Mouse (Mus musculus): ENCODE data around the gene Gm17606. TPM values are rescaled to one million over a fixed set of nuclear protein-coding genes. Genes with fewer than 3 reads are reported as not detected.

Gm17606 gene
- polyA plus RNA-seq, 1 experiment from 2014 or later: not detected

DNA sequence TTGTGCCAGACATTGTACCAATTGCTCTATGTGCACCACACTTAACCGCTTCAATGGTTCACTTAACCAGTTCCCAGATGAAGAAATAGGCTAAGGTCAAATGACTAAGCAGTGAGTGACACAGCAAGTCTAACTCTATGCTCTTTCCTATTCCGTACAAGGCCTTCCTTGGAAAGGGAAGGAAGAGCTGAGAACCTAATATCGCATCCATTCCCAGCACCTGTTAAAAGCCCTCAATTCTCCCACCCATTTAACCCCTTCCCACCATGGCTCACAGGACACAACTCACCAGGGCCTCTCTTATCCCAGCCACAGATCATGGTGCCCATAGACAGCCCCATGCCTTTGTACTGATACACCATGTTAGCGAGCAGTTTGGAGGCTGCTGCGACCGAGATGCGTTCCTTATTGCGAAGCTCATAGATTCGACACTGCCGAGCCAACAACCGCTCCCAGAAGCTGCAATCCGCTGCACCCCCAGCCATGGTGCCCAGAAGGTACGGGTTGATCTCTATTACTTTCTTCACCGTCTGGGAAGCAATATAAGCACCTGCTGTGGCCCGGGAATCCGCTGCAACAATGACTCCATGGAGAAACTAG, 24.4 kb upstream of the Gm17606 start:
- Histone ChIP-seq H3K27ac (replicated peaks; ENCODE audit: low read depth, low read length) (no peak overlapping the region), H3K27me3 (replicated peaks; ENCODE audit: control insufficient read depth, insufficient read depth, low read length) (no peaks in the 10 kb centered on the region), H3K9me3 (ENCODE audit: control insufficient read depth, low read length) (no peaks in the 10 kb centered on the region), H3K9ac (ENCODE audit: low read depth, low read length) (no peak overlapping the region), H3K4me3 (ENCODE audit: low read depth, low read length) (0 out of 2 replicates have a peak overlapping the region, but pooled peaks have one; percentile 60), H3K4me1 (ENCODE audit: control insufficient read depth, insufficient read depth, low read length) (peaks cover 5% of the 10 kb centered on the region; the same call in 1 of the 2 replicates), H3K4me2 (ENCODE audit: low read depth, low read length) (no peak overlapping the region; the same call in 1 of the 2 replicates), H3K36me3 (ENCODE audit: control insufficient read depth, insufficient read depth, low read length) (peaks cover 42% of the 10 kb centered on the region)
- ATAC-seq (ENCODE audit: low read depth) (no peak), DNase-seq (ENCODE audit: low spot score) (no peak)
- 91% methylated on average over 16 of the region's 16 CpGs for WGBS

DNA sequence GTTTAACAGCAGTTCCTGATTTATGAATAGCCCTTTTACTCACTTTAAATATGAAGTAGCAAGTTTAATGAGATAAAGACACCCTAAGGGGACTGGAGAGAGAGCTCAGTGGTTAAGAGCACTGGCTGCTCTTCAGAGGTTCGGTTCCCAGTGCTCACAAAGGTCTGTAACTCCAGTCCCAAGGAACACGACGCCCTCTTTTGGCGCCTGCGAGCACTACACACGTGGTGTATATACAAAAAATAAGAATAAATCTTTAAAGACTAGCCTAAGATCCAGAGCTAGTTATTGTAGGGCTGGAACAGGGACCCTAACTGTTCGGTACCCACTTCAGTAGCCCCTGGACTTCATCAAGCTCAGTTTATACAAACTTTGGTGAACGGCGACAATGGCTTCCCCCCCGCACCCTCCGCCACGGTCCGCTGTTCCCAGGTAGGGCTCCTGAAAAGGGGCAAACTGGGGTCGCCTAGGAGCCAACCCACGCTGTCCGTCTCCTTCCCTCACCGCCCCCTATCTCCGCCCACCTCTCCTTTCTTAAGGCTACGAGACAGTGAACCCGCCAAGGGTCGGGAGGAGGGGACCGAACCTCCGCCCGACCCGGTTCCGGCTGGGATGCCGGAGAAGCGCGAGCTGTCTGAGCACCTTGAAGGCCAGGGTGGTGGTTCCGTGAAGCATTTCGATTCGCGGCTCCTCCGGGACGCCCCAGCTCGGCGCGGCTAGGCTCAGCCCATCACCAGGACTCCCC, 23.4 kb upstream of the Gm17606 start:
- H3K9me3 ChIP-seq (ENCODE audit: control insufficient read depth, low read length): no peaks in the 10 kb centered on the region
- DNase-seq (ENCODE audit: low spot score): no peak
- ATAC-seq (ENCODE audit: low read depth): peak; percentile 41
- no peaks in the 10 kb centered on the region for H3K27me3 ChIP-seq (replicated peaks; ENCODE audit: control insufficient read depth, insufficient read depth, low read length)
- H3K9ac ChIP-seq (ENCODE audit: low read depth, low read length): peak overlapping the region; percentile 78
- peaks cover 34% of the 10 kb centered on the region for H3K36me3 ChIP-seq (ENCODE audit: control insufficient read depth, insufficient read depth, low read length)
- peak overlapping the region; percentile 75 for H3K4me2 ChIP-seq (ENCODE audit: low read depth, low read length)
- peak overlapping the region; percentile 60 for H3K4me3 ChIP-seq (ENCODE audit: low read depth, low read length)
- H3K4me1 ChIP-seq (ENCODE audit: control insufficient read depth, insufficient read depth, low read length): peaks cover 5% of the 10 kb centered on the region; the same call in 1 of the 2 replicates
- peak overlapping the region; percentile 81 for H3K27ac ChIP-seq (replicated peaks; ENCODE audit: low read depth, low read length)
- WGBS: 2% methylated on average over 27 of the region's 38 CpGs

DNA sequence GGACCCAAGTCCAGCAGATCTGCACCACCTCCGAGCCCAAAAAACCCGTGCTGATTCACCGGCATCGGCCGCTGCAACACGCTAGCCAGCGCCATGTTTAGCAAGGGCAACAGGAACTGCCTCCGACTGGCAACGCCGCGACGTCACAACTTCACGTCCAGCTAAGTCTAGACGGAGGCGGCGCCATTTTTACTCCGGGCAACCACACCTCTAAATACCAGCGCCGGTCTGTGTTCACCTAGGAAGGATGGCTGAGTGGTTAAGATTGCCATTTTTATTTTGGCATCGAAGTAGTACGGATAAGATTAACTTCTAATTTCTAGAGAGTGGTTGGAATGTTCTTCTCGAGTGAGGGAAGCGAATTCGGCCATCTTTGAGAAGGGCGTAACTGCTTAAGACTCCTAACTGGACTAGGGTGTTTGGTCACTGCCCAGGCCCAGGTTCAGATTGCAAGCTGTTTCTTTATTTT, 22.8 kb upstream of the Gm17606 start, which contains the start of gene Psmb5:
Gene Psmb5 (minus strand): TSS at position 126 of the 469 bp plus-strand sequence.
- Histone ChIP-seq H3K9ac (ENCODE audit: low read depth, low read length) (peak within 1 kb of the TSS; percentile 78), H3K9me3 (ENCODE audit: control insufficient read depth, low read length) (no peaks in the 10 kb centered on the region), H3K36me3 (ENCODE audit: control insufficient read depth, insufficient read depth, low read length) (peaks cover 29% of the 10 kb centered on the region), H3K4me2 (ENCODE audit: low read depth, low read length) (peak within 1 kb of the TSS; percentile 75), H3K27ac (replicated peaks; ENCODE audit: low read depth, low read length) (peak within 1 kb of the TSS; percentile 81), H3K4me1 (ENCODE audit: control insufficient read depth, insufficient read depth, low read length) (peaks cover 5% of the 10 kb centered on the region; the same call in 1 of the 2 replicates), H3K27me3 (replicated peaks; ENCODE audit: control insufficient read depth, insufficient read depth, low read length) (no peaks in the 10 kb centered on the region), H3K4me3 (ENCODE audit: low read depth, low read length) (peak within 1 kb of the TSS; percentile 60)
- ATAC-seq (ENCODE audit: low read depth): peak; percentile 93
- DNase-seq (ENCODE audit: low spot score): peak; percentile 98
- under 1% methylated on average over 20 of the region's 25 CpGs for WGBS

DNA sequence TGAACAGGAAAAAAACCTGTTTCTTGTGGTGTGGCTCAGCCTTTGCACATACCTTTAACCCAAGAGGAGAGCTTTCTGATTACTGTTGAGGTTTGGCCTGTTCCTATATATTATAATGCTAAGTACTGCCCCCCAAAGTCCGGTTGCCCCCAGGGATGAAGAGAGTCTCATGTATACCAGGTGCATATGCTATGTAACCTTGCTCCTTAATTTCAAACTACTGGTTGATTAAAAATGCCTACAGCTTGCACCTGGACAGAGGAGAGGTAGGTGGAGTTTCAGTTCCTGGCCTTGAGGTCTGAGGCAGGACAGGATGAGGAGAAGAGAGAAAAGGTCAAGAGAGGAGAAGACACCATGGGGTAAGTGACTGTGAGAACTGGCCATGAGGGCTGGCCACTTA, 19.6 kb upstream of the Gm17606 start, which contains the start of gene Psmb11:
Gene Psmb11 (plus strand): TSS at position 301 of the 400 bp plus-strand sequence.
- 83% methylated on average over 1 of the region's 1 CpGs for WGBS
- Histone ChIP-seq H3K4me3 (ENCODE audit: low read depth, low read length) (no peak within 1 kb of the TSS), H3K9ac (ENCODE audit: low read depth, low read length) (no peak within 1 kb of the TSS), H3K27ac (replicated peaks; ENCODE audit: low read depth, low read length) (no peak within 1 kb of the TSS), H3K4me2 (ENCODE audit: low read depth, low read length) (no peak within 1 kb of the TSS), H3K36me3 (ENCODE audit: control insufficient read depth, insufficient read depth, low read length) (peaks cover 3% of the 10 kb centered on the region), H3K4me1 (ENCODE audit: control insufficient read depth, insufficient read depth, low read length) (peaks cover 5% of the 10 kb centered on the region; the same call in 1 of the 2 replicates), H3K27me3 (replicated peaks; ENCODE audit: control insufficient read depth, insufficient read depth, low read length) (no peaks in the 10 kb centered on the region), H3K9me3 (ENCODE audit: control insufficient read depth, low read length) (no peaks in the 10 kb centered on the region)
- no peak for ATAC-seq (ENCODE audit: low read depth)
- no peak for DNase-seq (ENCODE audit: low spot score)

DNA sequence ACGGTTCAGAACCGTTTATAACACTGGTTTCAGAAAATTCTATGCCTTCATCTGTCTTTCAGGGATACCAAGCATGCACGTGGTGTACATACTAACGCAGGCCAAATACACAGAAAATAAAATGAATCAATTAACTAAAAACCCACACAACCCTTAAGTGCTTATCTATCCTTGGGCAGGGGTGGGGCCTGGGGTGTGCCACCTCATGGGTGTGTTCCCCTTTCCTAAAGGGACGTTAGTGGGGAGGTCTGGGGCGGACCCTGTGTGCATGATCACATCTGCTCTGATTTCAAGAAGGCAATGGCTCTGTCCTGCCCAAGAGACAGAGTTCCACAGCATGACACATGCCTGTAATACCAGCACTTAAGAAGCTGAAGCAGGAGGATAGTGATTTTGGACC, 17.4 kb upstream of the Gm17606 start:
- no peak overlapping the region for H3K9ac ChIP-seq (ENCODE audit: low read depth, low read length)
- H3K4me2 ChIP-seq (ENCODE audit: low read depth, low read length): no peak overlapping the region
- WGBS: 84% methylated on average over 6 of the region's 6 CpGs
- H3K4me3 ChIP-seq (ENCODE audit: low read depth, low read length): no peak overlapping the region
- no peaks in the 10 kb centered on the region for H3K9me3 ChIP-seq (ENCODE audit: control insufficient read depth, low read length)
- ATAC-seq (ENCODE audit: low read depth): no peak
- H3K4me1 ChIP-seq (ENCODE audit: control insufficient read depth, insufficient read depth, low read length): no peaks in the 10 kb centered on the region
- H3K27me3 ChIP-seq (replicated peaks; ENCODE audit: control insufficient read depth, insufficient read depth, low read length): no peaks in the 10 kb centered on the region
- no peak for DNase-seq (ENCODE audit: low spot score)
- H3K36me3 ChIP-seq (ENCODE audit: control insufficient read depth, insufficient read depth, low read length): no peaks in the 10 kb centered on the region
- H3K27ac ChIP-seq (replicated peaks; ENCODE audit: low read depth, low read length): no peak overlapping the region

DNA sequence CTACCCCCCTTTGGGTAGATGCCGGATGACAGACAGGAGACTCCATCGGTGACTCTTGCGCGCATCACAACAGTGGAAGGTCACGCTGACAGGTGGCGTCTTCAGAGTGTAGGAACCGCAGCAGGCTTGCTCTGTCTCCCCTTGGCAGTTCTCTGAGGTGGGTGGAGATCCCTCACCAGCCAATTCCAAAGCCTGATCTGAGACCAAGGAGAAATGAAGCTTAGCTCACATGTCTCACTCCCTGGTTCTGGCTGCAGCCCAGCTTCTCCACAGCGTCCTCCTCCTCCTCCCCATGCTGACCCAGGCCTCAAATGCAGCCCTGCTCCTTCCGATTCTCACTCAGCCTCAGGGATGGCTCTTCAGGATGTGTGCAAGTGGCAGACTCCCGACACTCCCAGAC, 15.8 kb upstream of the Gm17606 start:
- no peaks in the 10 kb centered on the region for H3K36me3 ChIP-seq (ENCODE audit: control insufficient read depth, insufficient read depth, low read length)
- no peaks in the 10 kb centered on the region for H3K27me3 ChIP-seq (replicated peaks; ENCODE audit: control insufficient read depth, insufficient read depth, low read length)
- H3K9ac ChIP-seq (ENCODE audit: low read depth, low read length): no peak overlapping the region
- no peak overlapping the region for H3K4me3 ChIP-seq (ENCODE audit: low read depth, low read length)
- H3K27ac ChIP-seq (replicated peaks; ENCODE audit: low read depth, low read length): no peak overlapping the region
- WGBS: 60% methylated on average over 10 of the region's 10 CpGs
- no peaks in the 10 kb centered on the region for H3K4me1 ChIP-seq (ENCODE audit: control insufficient read depth, insufficient read depth, low read length)
- H3K4me2 ChIP-seq (ENCODE audit: low read depth, low read length): no peak overlapping the region
- no peak for ATAC-seq (ENCODE audit: low read depth)
- H3K9me3 ChIP-seq (ENCODE audit: control insufficient read depth, low read length): no peaks in the 10 kb centered on the region
- DNase-seq (ENCODE audit: low spot score): no peak

DNA sequence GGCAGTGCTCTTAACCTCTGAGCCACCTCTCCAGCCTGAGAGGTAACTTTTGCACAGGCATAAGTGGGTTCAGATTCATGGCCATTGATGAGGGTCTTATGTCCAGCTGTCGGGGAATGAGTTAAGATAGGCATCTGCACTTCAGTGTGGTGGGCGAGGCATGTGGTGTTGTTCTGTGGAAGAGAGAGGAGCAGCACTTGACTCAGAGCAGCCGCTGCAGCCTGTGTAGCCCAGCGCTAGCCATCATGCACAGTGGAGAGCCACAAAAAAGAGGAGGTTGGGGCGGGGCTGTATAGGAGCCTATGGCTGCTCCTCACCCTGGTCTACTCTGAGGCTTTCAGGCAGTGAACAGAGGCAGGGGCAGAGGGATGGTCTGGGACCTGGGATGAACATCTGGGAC, 12.6 kb upstream of the Gm17606 start:
- Histone ChIP-seq H3K9ac (ENCODE audit: low read depth, low read length) (no peak overlapping the region), H3K27me3 (replicated peaks; ENCODE audit: control insufficient read depth, insufficient read depth, low read length) (no peaks in the 10 kb centered on the region), H3K4me2 (ENCODE audit: low read depth, low read length) (no peak overlapping the region), H3K4me1 (ENCODE audit: control insufficient read depth, insufficient read depth, low read length) (no peaks in the 10 kb centered on the region), H3K36me3 (ENCODE audit: control insufficient read depth, insufficient read depth, low read length) (peaks cover 28% of the 10 kb centered on the region), H3K4me3 (ENCODE audit: low read depth, low read length) (no peak overlapping the region), H3K27ac (replicated peaks; ENCODE audit: low read depth, low read length) (no peak overlapping the region), H3K9me3 (ENCODE audit: control insufficient read depth, low read length) (no peaks in the 10 kb centered on the region)
- DNase-seq (ENCODE audit: low spot score): no peak
- WGBS: 76% methylated on average over 5 of the region's 5 CpGs
- no peak for ATAC-seq (ENCODE audit: low read depth)

DNA sequence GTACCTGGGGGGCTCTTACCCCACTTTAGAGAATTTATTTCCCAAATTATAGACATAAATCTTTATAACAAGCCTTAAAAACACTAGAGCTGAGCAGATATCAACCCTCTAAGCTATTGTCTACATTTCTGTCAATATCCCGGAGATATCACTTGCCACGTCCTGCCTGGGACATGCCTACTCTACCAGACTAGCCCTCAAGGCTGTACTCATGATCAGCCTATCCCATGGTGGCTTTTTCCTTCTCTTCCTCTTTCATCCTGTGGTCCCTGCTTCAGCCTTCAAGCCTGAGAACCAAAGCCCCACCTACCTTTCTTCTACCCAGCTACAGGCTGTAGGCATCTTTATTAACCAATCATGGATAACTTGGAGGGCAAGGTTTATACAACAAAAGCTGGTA, 11.0 kb upstream of the Gm17606 start:
- WGBS: 84% methylated on average over 2 of the region's 2 CpGs
- no peaks in the 10 kb centered on the region for H3K27me3 ChIP-seq (replicated peaks; ENCODE audit: control insufficient read depth, insufficient read depth, low read length)
- H3K9ac ChIP-seq (ENCODE audit: low read depth, low read length): no peak overlapping the region
- no peak overlapping the region for H3K4me3 ChIP-seq (ENCODE audit: low read depth, low read length)
- H3K4me2 ChIP-seq (ENCODE audit: low read depth, low read length): no peak overlapping the region
- DNase-seq (ENCODE audit: low spot score) (no peak), ATAC-seq (ENCODE audit: low read depth) (no peak)
- peaks cover 43% of the 10 kb centered on the region for H3K36me3 ChIP-seq (ENCODE audit: control insufficient read depth, insufficient read depth, low read length)
- no peak overlapping the region for H3K27ac ChIP-seq (replicated peaks; ENCODE audit: low read depth, low read length)
- H3K9me3 ChIP-seq (ENCODE audit: control insufficient read depth, low read length): no peaks in the 10 kb centered on the region
- H3K4me1 ChIP-seq (ENCODE audit: control insufficient read depth, insufficient read depth, low read length): no peaks in the 10 kb centered on the region
